Mouse (Mus musculus) c-Kit-positive CD71-positive TER-119-positive erythroid progenitor cells, embryonic 14.5 days (primary cell): ENCODE results near the gene Klf1.
A peak's percentile ranks its signal among the peaks of the same experiment; 100 is the strongest.

Experiments used
- DNase-seq: peaks from one replicate; pipeline ENCODE4 v3.0.0-alpha.2; 2013; ENCODE audit warnings: low spot score

The Klf1 gene

GRCm38 (mm10) chr8:84936041-84936961 lies 34.6 kb downstream of the Klf1 start:
- no peak for DNase-seq

- peak; percentile 53 for DNase-seq
Measured at GRCm38 (mm10) chr8:84936962-84937546, 35.3 kb downstream of the Klf1 start, which contains the start of gene Mast1. TSS of gene Mast1 (minus strand) at chr8:84937359.

- DNase-seq = peak; percentile 34
Measured at GRCm38 (mm10) chr8:84937620-84938485, 36.1 kb downstream of the Klf1 start.

- no peak for DNase-seq
Measured at GRCm38 (mm10) chr8:84943699-84944098, 42.0 kb downstream of the Klf1 start.

GRCm38 (mm10) chr8:84944478-84945160 lies 42.9 kb downstream of the Klf1 start:
- DNase-seq = peak; percentile 79

GRCm38 (mm10) chr8:84945235-84945632 lies 43.5 kb downstream of the Klf1 start:
- DNase-seq = no peak

GRCm38 (mm10) chr8:84945633-84946527 lies 44.2 kb downstream of the Klf1 start:
- no peak for DNase-seq

- no peak for DNase-seq
Measured at GRCm38 (mm10) chr8:84946528-84947240, 45.0 kb downstream of the Klf1 start, which contains the start of gene Rtbdn. TSS of gene Rtbdn (plus strand) at chr8:84946991.

- no peak for DNase-seq
Measured at GRCm38 (mm10) chr8:84947241-84947545, 45.5 kb downstream of the Klf1 start.

- no peak for DNase-seq
Measured at GRCm38 (mm10) chr8:84949753-84950152, 48.0 kb downstream of the Klf1 start.

- no peak for DNase-seq
Measured at GRCm38 (mm10) chr8:84952612-84953255, 51.0 kb downstream of the Klf1 start.
